Mouse (Mus musculus) kidney, embryonic 14.5 days (tissue): ENCODE measurements at regions not wholly inside any gene's neighbourhood (a gene's known extent, or its start where the extent isn't known, plus 50 kb on each side); places are given as distances from the start of the nearest gene placed in this dataset.
"Not testable (repeated sequence)": the region's sequence is repeated elsewhere in the genome, so short reads cannot be mapped to it uniquely, and the experiment has no call there.

ENCODE experiments used
- ATAC-seq: fragments of 200-750 bp; cut with Nextera tagmentation; 2 replicates; pipeline ENCODE4 v1.8.0; 2017; ENCODE audit warnings: moderate number of reproducible peaks, mild to moderate bottlenecking, moderate TSS enrichment, moderate library complexity; ENCODE audit not compliant: low FRiP score, low TSS enrichment
- H3K27ac ChIP-seq: fragments of 300-500 bp; sonication (generic); 2 replicates; pipeline ENCODE4 v1.5.1; 2014; ENCODE audit warnings: low read depth, mild to moderate bottlenecking, low read length, moderate library complexity, mixed read lengths
- H3K27me3 ChIP-seq: fragments of 300-500 bp; sonication (generic); 2 replicates; pipeline ENCODE4 v1.6.1; 2014; ENCODE audit warnings: mild to moderate bottlenecking, low read length; ENCODE audit not compliant: control insufficient read depth, insufficient read depth
- H3K36me3 ChIP-seq: fragments of 300-500 bp; sonication (generic); 2 replicates; pipeline ENCODE4 v1.6.1; 2014; ENCODE audit warnings: low read length, mixed read lengths; ENCODE audit not compliant: control insufficient read depth, insufficient read depth
- H3K4me1 ChIP-seq: fragments of 300-500 bp; sonication (generic); 2 replicates; pipeline ENCODE4 v1.6.1; 2014; ENCODE audit warnings: low read length, mixed read lengths; ENCODE audit not compliant: control insufficient read depth, insufficient read depth
- H3K4me2 ChIP-seq: fragments of 300-500 bp; sonication (generic); replicated peaks from 2 replicates; pipeline ENCODE4 v1.6.1; 2014; ENCODE audit warnings: low read depth, mild to moderate bottlenecking, low read length
- H3K4me3 ChIP-seq: fragments of 300-500 bp; sonication (generic); 2 replicates; pipeline ENCODE4 v1.5.1; 2014; ENCODE audit warnings: mild to moderate bottlenecking, low read length
- H3K9ac ChIP-seq: fragments of 300-500 bp; sonication (generic); 2 replicates; pipeline ENCODE4 v1.6.1; 2014; ENCODE audit warnings: low read depth, mild to moderate bottlenecking, low read length, moderate library complexity
- H3K9me3 ChIP-seq: fragments of 300-500 bp; sonication (generic); 2 replicates; pipeline ENCODE4 v1.6.1; 2016; ENCODE audit warnings: low read length; ENCODE audit not compliant: control insufficient read depth
- WGBS: fragments of 180-500 bp; shearing (Covaris S2); extraction: QIAGEN DNeasy Blood & Tissue Kit; methylation state at CpG from one replicate; pipeline ENCODE4 v1.1.7; 2014; 5-methylcytosine and 5-hydroxymethylcytosine counted together

GRCm38 (mm10) chr4:110073836-110074235 is 96.0 kb downstream of the Dmrta2 start:
- Histone ChIP-seq H3K9me3 (no peaks in the 10 kb centered on the region), H3K9ac (no peak overlapping the region), H3K36me3 (no peaks in the 10 kb centered on the region), H3K4me3 (no peak overlapping the region), H3K27ac (no peak overlapping the region), H3K4me2 (no peak overlapping the region), H3K27me3 (no peaks in the 10 kb centered on the region), H3K4me1 (no peaks in the 10 kb centered on the region)
- no peak for ATAC-seq
- 81% methylated on average over 3 of the region's 3 CpGs for WGBS

GRCm38 (mm10) chr4:110083371-110083770 is 105.5 kb downstream of the Dmrta2 start:
- no peak for ATAC-seq
- H3K4me3 ChIP-seq = no peak overlapping the region
- H3K9me3 ChIP-seq = no peaks in the 10 kb centered on the region
- no peak overlapping the region for H3K9ac ChIP-seq
- no peak overlapping the region for H3K4me2 ChIP-seq
- H3K36me3 ChIP-seq = no peaks in the 10 kb centered on the region
- H3K4me1 ChIP-seq = no peaks in the 10 kb centered on the region
- H3K27me3 ChIP-seq = no peaks in the 10 kb centered on the region
- H3K27ac ChIP-seq = no peak overlapping the region

- Histone ChIP-seq H3K4me3 (no peak overlapping the region), H3K9ac (no peak overlapping the region), H3K9me3 (no peaks in the 10 kb centered on the region), H3K27me3 (no peaks in the 10 kb centered on the region), H3K4me1 (no peaks in the 10 kb centered on the region), H3K4me2 (no peak overlapping the region), H3K36me3 (no peaks in the 10 kb centered on the region), H3K27ac (no peak overlapping the region)
- ATAC-seq = peak; percentile 76; the same call in 1 of the 2 replicates
- 36% methylated on average over 9 of the region's 9 CpGs for WGBS
Measured at GRCm38 (mm10) chr4:110087570-110088247, 109.9 kb downstream of the Dmrta2 start.

- ATAC-seq = no peak
- whole genome bisulfite sequencing = 92% methylated on average over 6 of the region's 6 CpGs
- H3K27me3 ChIP-seq = no peaks in the 10 kb centered on the region
- no peak overlapping the region for H3K4me2 ChIP-seq
- no peak overlapping the region for H3K4me3 ChIP-seq
- H3K27ac ChIP-seq = no peak overlapping the region
- no peaks in the 10 kb centered on the region for H3K9me3 ChIP-seq
- H3K36me3 ChIP-seq = no peaks in the 10 kb centered on the region
- no peaks in the 10 kb centered on the region for H3K4me1 ChIP-seq
- H3K9ac ChIP-seq = no peak overlapping the region
Measured at GRCm38 (mm10) chr4:110093040-110093820, 115.4 kb downstream of the Dmrta2 start.

- no peak overlapping the region for H3K27ac ChIP-seq
- WGBS = 81% methylated on average over 1 of the region's 1 CpGs
- no peak overlapping the region for H3K4me3 ChIP-seq
- H3K27me3 ChIP-seq = no peaks in the 10 kb centered on the region
- no peak overlapping the region for H3K9ac ChIP-seq
- ATAC-seq = no peak
- H3K4me2 ChIP-seq = no peak overlapping the region
- H3K4me1 ChIP-seq = no peaks in the 10 kb centered on the region
- H3K9me3 ChIP-seq = no peaks in the 10 kb centered on the region
- no peaks in the 10 kb centered on the region for H3K36me3 ChIP-seq
Measured at GRCm38 (mm10) chr4:110094541-110094940, 116.7 kb downstream of the Dmrta2 start.

GRCm38 (mm10) chr4:110095760-110096593 is 118.1 kb downstream of the Dmrta2 start:
- H3K9ac ChIP-seq = no peak overlapping the region
- no peak overlapping the region for H3K27ac ChIP-seq
- 62% methylated on average over 11 of the region's 11 CpGs for WGBS
- H3K9me3 ChIP-seq = no peaks in the 10 kb centered on the region
- no peak for ATAC-seq
- no peak overlapping the region for H3K4me3 ChIP-seq
- no peaks in the 10 kb centered on the region for H3K4me1 ChIP-seq
- no peak overlapping the region for H3K4me2 ChIP-seq
- H3K27me3 ChIP-seq = no peaks in the 10 kb centered on the region
- H3K36me3 ChIP-seq = no peaks in the 10 kb centered on the region

- not testable (repeated sequence) for H3K9me3 ChIP-seq, H3K9ac ChIP-seq, H3K4me1 ChIP-seq, H3K4me3 ChIP-seq, H3K4me2 ChIP-seq, H3K36me3 ChIP-seq, H3K27me3 ChIP-seq, H3K27ac ChIP-seq, ATAC-seq
- 93% methylated on average over 6 of the region's 7 CpGs for WGBS
Measured at GRCm38 (mm10) chr4:110104119-110104518, 126.3 kb downstream of the Dmrta2 start.

- Histone ChIP-seq H3K27me3 (no peaks in the 10 kb centered on the region), H3K4me1 (no peaks in the 10 kb centered on the region), H3K36me3 (no peaks in the 10 kb centered on the region), H3K27ac (no peak overlapping the region), H3K9me3 (no peaks in the 10 kb centered on the region), H3K4me3 (no peak overlapping the region), H3K4me2 (no peak overlapping the region), H3K9ac (no peak overlapping the region)
- ATAC-seq = no peak
- 75% methylated on average over 7 of the region's 7 CpGs for WGBS
Measured at GRCm38 (mm10) chr4:110106620-110107243, 128.9 kb downstream of the Dmrta2 start.
